Mouse (Mus musculus): ENCODE results near the gene Pigk.
A peak's percentile ranks its signal among the peaks of the same experiment; 100 is the strongest.

Pigk gene

GRCm38 (mm10) chr3:152733011-152733410, 19.1 kb downstream of the Pigk start:
- no peak for DNase-seq

- no peak for DNase-seq
Measured at GRCm38 (mm10) chr3:152733513-152733912, 19.6 kb downstream of the Pigk start.

- DNase-seq, result no peak
Measured at GRCm38 (mm10) chr3:152734100-152734499, 20.2 kb downstream of the Pigk start.

GRCm38 (mm10) chr3:152735601-152736250, 21.8 kb downstream of the Pigk start:
- DNase-seq, result no peak

- no peak for DNase-seq
Measured at GRCm38 (mm10) chr3:152744301-152744700, 30.4 kb downstream of the Pigk start.

- DNase-seq, result no peak
Measured at GRCm38 (mm10) chr3:152745611-152746010, 31.7 kb downstream of the Pigk start.

GRCm38 (mm10) chr3:152749461-152749871, 35.6 kb downstream of the Pigk start:
- no peak for DNase-seq

GRCm38 (mm10) chr3:152749881-152750280, 36.0 kb downstream of the Pigk start:
- DNase-seq, result no peak

GRCm38 (mm10) chr3:152752911-152753310, 39.0 kb downstream of the Pigk start:
- no peak for DNase-seq

GRCm38 (mm10) chr3:152753345-152753744, 39.4 kb downstream of the Pigk start:
- DNase-seq, result no peak

GRCm38 (mm10) chr3:152753920-152754764, 40.2 kb downstream of the Pigk start:
- no peak for DNase-seq

GRCm38 (mm10) chr3:152755515-152755914, 41.6 kb downstream of the Pigk start:
- no peak for DNase-seq

GRCm38 (mm10) chr3:152756896-152757295, 43.0 kb downstream of the Pigk start:
- no peak for DNase-seq

- no peak for DNase-seq
Measured at GRCm38 (mm10) chr3:152757464-152758393, 43.8 kb downstream of the Pigk start.

- DNase-seq, result no peak
Measured at GRCm38 (mm10) chr3:152758500-152759032, 44.7 kb downstream of the Pigk start.

- peak; percentile 50 for DNase-seq
Measured at GRCm38 (mm10) chr3:152761116-152761515, 47.2 kb downstream of the Pigk start.

GRCm38 (mm10) chr3:152761661-152762060, 47.8 kb downstream of the Pigk start:
- no peak for DNase-seq

GRCm38 (mm10) chr3:152762302-152762701, 48.4 kb downstream of the Pigk start:
- DNase-seq, result no peak

- DNase-seq, result peak; percentile 49
Measured at GRCm38 (mm10) chr3:152763139-152763882, 49.4 kb downstream of the Pigk start.

GRCm38 (mm10) chr3:152764516-152765312, 50.8 kb downstream of the Pigk start:
- no peak for DNase-seq

GRCm38 (mm10) chr3:152767485-152767884, 53.6 kb downstream of the Pigk start:
- DNase-seq, result no peak

Measured in right cerebral cortex, postnatal 4 days (tissue).